15 mouse cellular contexts compared by ENCODE assay signal in the genomic region with DNA sequence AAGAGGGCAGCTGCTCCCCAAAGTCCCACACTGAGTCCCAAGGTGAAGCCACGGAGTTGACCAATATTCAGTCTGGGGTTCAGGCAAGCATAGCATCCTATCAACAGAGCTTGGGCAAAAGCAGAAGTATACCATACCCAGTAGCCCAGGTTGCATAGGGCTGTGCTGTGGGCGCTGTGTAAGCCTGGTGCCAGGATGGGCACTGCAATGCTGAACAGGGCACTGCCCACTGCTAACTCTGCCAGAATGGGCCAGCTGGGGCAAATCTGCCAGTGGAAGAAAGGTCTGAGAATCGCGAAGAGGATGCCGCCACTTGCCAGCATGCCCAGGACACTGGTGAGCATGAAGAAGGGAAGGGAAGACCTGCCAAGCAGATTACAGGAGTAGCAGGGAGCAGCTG. TPM values are rescaled to one million over a fixed set of nuclear protein-coding genes. Genes with fewer than 3 reads are reported as not detected.
A peak's percentile ranks its signal among the peaks of the same experiment; 100 is the strongest.
DNase-seq lines count a peak whose midpoint lies in the region; ATAC-seq and TF ChIP-seq lines count a peak whose summit lies in the region.
"Had no signal": no experiment of that assay in that cellular context is flagged by ENCODE, and none has a peak within 500 bp of the region (broad histone marks: within the 10 kb centered on the region; RNA-seq: fewer than 3 reads in every experiment).

No protein-coding gene starts in this region.

- H3K27me3 ChIP-seq in lung, embryonic 14.5 days (ENCODE audit: insufficient read depth, low read length), result no peaks in the 10 kb centered on the region
- H3K27me3 ChIP-seq in erythroblast, embryonic 14.5 days (ENCODE audit: control insufficient read depth), result no peaks in the 10 kb centered on the region
- H3K27me3 ChIP-seq: heart, embryonic 15.5 days; midbrain, embryonic 12.5 days had no signal

- H3K9ac ChIP-seq in lung, embryonic 14.5 days, result no peak overlapping the region
- H3K9ac ChIP-seq: heart, embryonic 15.5 days; midbrain, embryonic 12.5 days had no signal

- no peak for TF ChIP-seq CTCF in lung, embryonic 14.5 days (IDR thresholded peaks at IDR 0.05; ENCODE audit: low read depth)

- no peaks in the 10 kb centered on the region for H3K36me3 ChIP-seq in lung, embryonic 14.5 days (ENCODE audit: insufficient read depth)
- peaks cover 69% of the 10 kb centered on the region for H3K36me3 ChIP-seq in erythroblast, embryonic 14.5 days (ENCODE audit: control insufficient read depth)
- H3K36me3 ChIP-seq: heart, embryonic 15.5 days had no signal

- H3K4me3 ChIP-seq in lung, embryonic 14.5 days (ENCODE audit: low read depth, low read length), result peak overlapping the region; percentile 17; the same call in 1 of the 2 replicates
- peak overlapping the region; percentile 74 for H3K4me3 ChIP-seq in erythroblast, embryonic 14.5 days (replicated peaks)
- H3K4me3 ChIP-seq: heart, embryonic 15.5 days; midbrain, embryonic 12.5 days had no signal

- no peaks in the 10 kb centered on the region for H3K4me1 ChIP-seq in lung, embryonic 14.5 days (ENCODE audit: insufficient read depth)
- H3K4me1 ChIP-seq in erythroblast, embryonic 14.5 days (ENCODE audit: control insufficient read depth), result peaks cover 92% of the 10 kb centered on the region

- ATAC-seq in lung, embryonic 14.5 days (ENCODE audit: insufficient read depth), result no peak
- ATAC-seq in megakaryocyte, adult 5-6 weeks (ENCODE audit: poor library complexity, severe bottlenecking), result peak; percentile 33

- H3K9me3 ChIP-seq in lung, embryonic 14.5 days (ENCODE audit: low read depth, low read length), result no peaks in the 10 kb centered on the region
- no peaks in the 10 kb centered on the region for H3K9me3 ChIP-seq in erythroblast, embryonic 14.5 days (ENCODE audit: control insufficient read depth, low read length)
- H3K9me3 ChIP-seq: heart, embryonic 15.5 days; midbrain, embryonic 12.5 days had no signal

- no peak overlapping the region for H3K27ac ChIP-seq in lung, embryonic 14.5 days (ENCODE audit: low read depth)
- H3K27ac ChIP-seq: heart, embryonic 15.5 days; midbrain, embryonic 12.5 days had no signal

- peak; percentile 47 for DNase-seq in cerebellum, adult 11-12 months
- DNase-seq in cerebellum, adult 18-20 months, result no peak
- no peak for DNase-seq in lung, embryonic 14.5 days
- no peak for DNase-seq in lung, adult 18-20 months
- DNase-seq in ovary, postnatal 14 days (ENCODE audit: low spot score), result no peak
- DNase-seq in gastrocnemius, adult 18-20 months (ENCODE audit: low spot score), result no peak
- DNase-seq: adrenal gland, postnatal 10 days; thymus, adult 18-20 months had no signal

- H3K4me2 ChIP-seq in lung, embryonic 14.5 days, result peak overlapping the region; percentile 2; the same call in 1 of the 2 replicates
- H3K4me2 ChIP-seq: heart, embryonic 15.5 days; midbrain, embryonic 12.5 days had no signal

- 76% methylated on average over 5 of the region's 5 CpGs for WGBS in lung, embryonic 14.5 days

RNA-seq across cellular contexts. Expression of gene Ackr1, which starts 1.1 kb away (rescaled TPM):
- polyA plus RNA-seq in lung, embryonic 14.5 days (2014; fragmentation: Nextera tagmentation; extraction: Ambion mirVana), result 0.54 and 0.81 TPM in 2 replicates
- polyA plus RNA-seq in erythroblast, embryonic 14.5 days (2012), result 1.0 and 1.7 TPM in 2 replicates
- 1.0 and 1.8 TPM in 2 replicates for total RNA-seq in megakaryocyte, adult 5-6 weeks (2015)
- total RNA-seq in megakaryocyte, adult 5-6 weeks (2017), result 0.40 and 1.0 TPM in 2 replicates
- total RNA-seq in gastrocnemius, adult 18-20 months (2021), result 1 to 10 TPM; 2.9 to 3.0 TPM

RNA-seq across cellular contexts. Expression of gene Aim2, which starts 18.3 kb away (rescaled TPM):
- 0.92 and 2.5 TPM in 2 replicates for polyA plus RNA-seq in lung, embryonic 14.5 days (2014; fragmentation: Nextera tagmentation; extraction: Ambion mirVana)
- polyA plus RNA-seq in erythroblast, embryonic 14.5 days (2012), result 0.06 TPM in 2 replicates
- total RNA-seq in megakaryocyte, adult 5-6 weeks (2015), result 56.4 and 68.1 TPM in 2 replicates
- total RNA-seq in megakaryocyte, adult 5-6 weeks (2017), result 91.8 and 109 TPM in 2 replicates
- total RNA-seq in gastrocnemius, adult 18-20 months (2021), result under 1 TPM; 0.30 to 0.38 TPM

RNA-seq across cellular contexts. Expression of gene Cadm3, which starts 35.1 kb away (rescaled TPM):
- polyA plus RNA-seq in lung, embryonic 14.5 days (2014; fragmentation: Nextera tagmentation; extraction: Ambion mirVana), result 4.1 and 4.9 TPM in 2 replicates
- polyA plus RNA-seq in erythroblast, embryonic 14.5 days (2012), result 0.01 and 0.05 TPM in 2 replicates
- 1.5 and 2.1 TPM in 2 replicates for total RNA-seq in megakaryocyte, adult 5-6 weeks (2015)
- total RNA-seq in megakaryocyte, adult 5-6 weeks (2017), result 0.51 and 5.2 TPM in 2 replicates
- 1 to 10 TPM; 7.4 to 7.7 TPM for total RNA-seq in gastrocnemius, adult 18-20 months (2021)

RNA-seq across cellular contexts. Expression of gene Mptx2, which starts 54.8 kb away (rescaled TPM):
- not detected in 2 replicates for polyA plus RNA-seq in lung, embryonic 14.5 days (2014; fragmentation: Nextera tagmentation; extraction: Ambion mirVana)
- not detected in 2 replicates for polyA plus RNA-seq in erythroblast, embryonic 14.5 days (2012)
- not detected in 2 replicates for total RNA-seq in megakaryocyte, adult 5-6 weeks (2015)
- not detected in 2 replicates for total RNA-seq in megakaryocyte, adult 5-6 weeks (2017)
- total RNA-seq in gastrocnemius, adult 18-20 months (2021), result not detected
- total RNA-seq: adrenal gland, postnatal 10 days; left cerebral cortex, postnatal 25 days had no signal
- polyA plus RNA-seq: heart, embryonic 15.5 days; kidney, embryonic 16.5 days; lung, embryonic 16.5 days; midbrain, embryonic 12.5 days had no signal

Comparison
In these comparisons a context has a peak if more than half of its experiments do, and no peak if none do; other contexts are left out.
1. RNA of gene Aim2, which starts 18.3 kb away (total RNA-seq): 56.4 to 109 TPM in megakaryocyte, adult 5-6 weeks; 0.30 to 0.38 TPM in gastrocnemius, adult 18-20 months; every median in the first group is over 10 times any median in the second.